Mouse (Mus musculus): ENCODE data around the gene Ppp4r2. TPM values are rescaled to one million over a fixed set of nuclear protein-coding genes. Genes with fewer than 3 reads are reported as not detected.

Ppp4r2 gene
- polyA plus RNA-seq, 1 experiment from 2014 or later = 13.3 TPM

DNA sequence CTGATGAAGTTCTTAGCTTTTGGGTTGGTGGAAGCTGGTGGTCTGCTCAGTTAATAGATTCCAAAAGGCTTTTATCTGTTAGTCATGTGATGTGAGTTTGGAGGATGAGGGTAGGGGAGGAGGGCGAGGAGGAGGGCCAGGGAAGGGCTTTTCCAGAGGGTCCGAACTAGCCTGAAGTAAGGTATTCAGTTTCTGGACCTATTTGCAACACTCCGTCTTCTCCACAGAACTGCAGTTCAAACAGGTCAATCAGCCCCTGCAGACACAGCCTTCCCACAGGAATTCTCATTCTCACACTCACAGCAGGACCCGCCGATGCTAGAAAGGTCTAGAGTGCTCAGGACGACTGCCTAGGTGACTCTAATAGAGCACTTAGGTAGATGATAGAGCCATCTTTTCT, 39.8 kb downstream of the Ppp4r2 start:
- WGBS (ENCODE audit: insufficient replicate concordance) = 60% methylated on average over 6 of the region's 6 CpGs
- Histone ChIP-seq H3K4me3 (no peak overlapping the region), H3K36me3 (peaks cover under 1% of the 10 kb centered on the region; the same call in 1 of the 2 replicates), H3K27me3 (replicated peaks) (no peaks in the 10 kb centered on the region), H3K4me1 (no peaks in the 10 kb centered on the region), H3K4me2 (no peak overlapping the region), H3K9ac (no peak overlapping the region), H3K27ac (no peak overlapping the region), H3K9me3 (replicated peaks) (no peaks in the 10 kb centered on the region)
- no peak for ATAC-seq

DNA sequence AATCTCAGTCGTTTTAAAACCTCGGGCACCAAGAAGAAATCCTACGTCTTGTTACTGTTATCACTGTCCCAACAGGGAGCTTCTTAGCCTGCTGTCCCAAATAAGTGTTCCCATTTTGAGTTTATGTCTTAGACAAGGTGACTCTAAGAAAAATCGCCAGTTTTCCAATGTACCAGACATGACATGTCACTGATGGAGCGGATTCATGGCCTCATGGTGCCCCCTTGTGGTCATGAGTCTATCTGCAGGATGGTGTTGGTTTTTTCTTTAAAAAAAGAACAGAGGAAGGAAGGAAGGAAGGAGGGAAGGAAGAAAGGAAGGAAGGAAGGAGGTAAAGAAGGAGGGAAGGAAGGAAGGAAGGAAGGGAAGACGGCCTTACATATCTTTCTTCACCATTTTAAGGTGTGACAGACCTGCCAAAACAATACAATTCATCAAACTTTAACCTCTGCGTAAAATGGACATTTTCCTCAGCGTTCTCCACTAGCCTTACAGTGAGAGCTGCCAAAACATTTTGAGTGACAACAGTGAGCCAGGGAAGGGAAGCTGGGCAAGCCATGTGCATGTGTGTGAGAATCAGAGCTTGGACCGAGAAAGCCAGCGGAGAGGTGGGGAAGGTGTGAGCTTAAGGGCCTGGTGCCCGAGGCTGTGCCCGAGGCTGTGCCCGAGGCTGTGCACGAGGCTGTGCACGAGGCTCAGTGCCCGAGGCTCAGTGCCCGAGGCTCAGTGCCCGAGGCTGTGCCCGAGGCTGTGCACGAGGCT, 42.6 kb downstream of the Ppp4r2 start:
- ATAC-seq = no peak
- 52% methylated on average over 20 of the region's 20 CpGs for WGBS (ENCODE audit: insufficient replicate concordance)

DNA sequence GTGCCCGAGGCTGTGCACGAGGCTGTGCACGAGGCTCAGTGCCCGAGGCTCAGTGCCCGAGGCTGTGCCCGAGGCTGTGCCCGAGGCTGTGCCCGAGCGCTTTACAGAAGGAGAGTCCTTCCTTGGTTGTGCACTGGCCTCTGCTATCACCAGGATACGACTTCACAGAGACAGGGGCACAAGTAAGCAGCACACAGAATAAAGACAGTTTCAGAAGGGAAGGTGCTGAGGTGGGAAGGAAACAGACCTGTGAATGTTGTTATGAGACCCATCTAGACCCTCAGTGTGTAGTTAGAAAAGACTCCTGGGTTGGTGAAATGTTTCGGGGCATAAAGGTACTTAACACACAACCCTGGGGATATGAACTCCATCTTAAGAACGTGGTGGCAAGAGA, 43.2 kb downstream of the Ppp4r2 start:
- H3K27ac ChIP-seq = no peak overlapping the region
- no peak overlapping the region for H3K4me3 ChIP-seq
- no peak for ATAC-seq
- no peaks in the 10 kb centered on the region for H3K4me1 ChIP-seq
- no peak overlapping the region for H3K4me2 ChIP-seq
- H3K27me3 ChIP-seq (replicated peaks) = 0 out of 2 replicates have a peak, but pooled peaks cover 13% of the 10 kb centered on the region
- H3K9me3 ChIP-seq (replicated peaks) = no peaks in the 10 kb centered on the region
- WGBS (ENCODE audit: insufficient replicate concordance) = 76% methylated on average over 12 of the region's 12 CpGs
- H3K36me3 ChIP-seq = no peaks in the 10 kb centered on the region
- H3K9ac ChIP-seq = no peak overlapping the region

More for the DNA sequence above, 42.6 kb downstream of the Ppp4r2 start:
- no peaks in the 10 kb centered on the region for H3K4me1 ChIP-seq
- no peak overlapping the region for H3K9ac ChIP-seq
- H3K27ac ChIP-seq = no peak overlapping the region
- H3K9me3 ChIP-seq (replicated peaks) = no peaks in the 10 kb centered on the region
- no peak overlapping the region for H3K4me2 ChIP-seq
- 0 out of 2 replicates have a peak, but pooled peaks cover 13% of the 10 kb centered on the region for H3K27me3 ChIP-seq (replicated peaks)
- H3K4me3 ChIP-seq = no peak overlapping the region
- H3K36me3 ChIP-seq = no peaks in the 10 kb centered on the region

DNA sequence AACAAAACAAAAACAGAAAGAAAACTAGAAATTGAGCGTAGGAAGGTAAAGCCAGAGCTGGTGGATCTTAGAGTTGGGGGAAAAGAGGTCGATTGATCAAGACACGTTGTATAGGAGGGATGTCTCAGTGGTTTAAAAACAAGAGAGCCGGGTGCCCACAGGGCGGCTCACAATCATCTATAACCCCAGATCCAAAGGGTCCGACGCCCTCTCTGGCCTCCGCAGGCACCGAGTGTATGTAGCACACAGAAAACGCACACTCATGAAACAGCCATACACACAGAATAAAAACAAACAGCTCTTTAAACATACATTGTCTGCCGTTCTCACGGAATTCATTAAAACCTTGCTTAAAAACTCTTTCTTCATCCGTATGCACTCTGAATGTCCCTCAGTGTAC, 45.1 kb downstream of the Ppp4r2 start:
- Histone ChIP-seq H3K4me2 (no peak overlapping the region), H3K4me3 (no peak overlapping the region), H3K9me3 (replicated peaks) (no peaks in the 10 kb centered on the region), H3K4me1 (peaks cover 6% of the 10 kb centered on the region; the same call in 1 of the 2 replicates), H3K36me3 (no peaks in the 10 kb centered on the region), H3K27me3 (replicated peaks) (0 out of 2 replicates have a peak, but pooled peaks cover 13% of the 10 kb centered on the region), H3K27ac (no peak overlapping the region), H3K9ac (no peak overlapping the region)
- WGBS (ENCODE audit: insufficient replicate concordance) = 75% methylated on average over 13 of the region's 13 CpGs
- ATAC-seq = no peak

DNA sequence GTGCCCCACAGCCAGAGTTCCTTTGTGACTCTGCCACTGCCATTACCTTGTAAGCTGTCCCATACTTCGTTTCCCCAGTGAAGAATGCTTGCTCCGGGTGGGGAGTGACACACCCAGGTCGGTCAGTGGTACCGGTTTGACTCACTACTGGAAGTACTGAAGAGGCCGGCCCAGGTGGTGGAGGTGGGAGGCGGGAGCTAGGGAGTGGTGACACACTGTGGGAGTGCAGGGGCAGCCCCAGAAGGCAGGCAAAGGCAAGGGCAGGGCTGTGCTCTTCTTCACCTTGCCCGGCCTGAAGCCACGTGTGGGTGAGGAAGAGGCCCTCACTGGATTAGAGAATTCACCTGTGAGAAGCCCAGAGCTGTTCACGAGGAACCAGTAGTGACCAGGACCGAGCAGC, 46.2 kb downstream of the Ppp4r2 start:
- Histone ChIP-seq H3K9me3 (replicated peaks) (no peaks in the 10 kb centered on the region), H3K4me2 (no peak overlapping the region), H3K27ac (no peak overlapping the region), H3K9ac (no peak overlapping the region), H3K36me3 (no peaks in the 10 kb centered on the region), H3K4me3 (no peak overlapping the region), H3K27me3 (replicated peaks) (0 out of 2 replicates have a peak, but pooled peaks cover 13% of the 10 kb centered on the region), H3K4me1 (peaks cover 6% of the 10 kb centered on the region; the same call in 1 of the 2 replicates)
- WGBS (ENCODE audit: insufficient replicate concordance) = 31% methylated on average over 10 of the region's 10 CpGs
- no peak for ATAC-seq

DNA sequence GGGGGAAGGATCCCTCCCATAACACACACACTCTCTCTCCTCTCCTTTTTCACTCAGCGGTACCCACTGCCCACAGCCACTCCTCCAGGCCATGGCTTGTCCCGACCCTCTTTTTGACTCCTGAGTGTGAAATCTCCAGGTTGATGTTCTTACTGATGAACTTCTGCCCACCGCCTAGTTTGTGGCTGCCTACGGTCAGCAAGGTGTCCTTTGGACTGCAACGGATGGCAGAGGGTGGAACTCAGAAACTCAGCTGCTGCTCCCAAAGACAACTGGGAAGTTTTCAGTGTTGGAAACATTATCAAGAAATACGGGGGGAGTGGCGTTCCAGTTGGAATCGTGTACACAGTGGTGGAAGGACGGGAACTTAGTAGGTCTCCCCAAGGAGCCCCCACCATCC, 48.2 kb downstream of the Ppp4r2 start:
- Histone ChIP-seq H3K4me2 (no peak overlapping the region), H3K4me1 (peaks cover 6% of the 10 kb centered on the region; the same call in 1 of the 2 replicates), H3K4me3 (no peak overlapping the region), H3K27ac (no peak overlapping the region), H3K9me3 (replicated peaks) (no peaks in the 10 kb centered on the region), H3K27me3 (replicated peaks) (0 out of 2 replicates have a peak, but pooled peaks cover 13% of the 10 kb centered on the region), H3K9ac (no peak overlapping the region), H3K36me3 (no peaks in the 10 kb centered on the region)
- WGBS (ENCODE audit: insufficient replicate concordance) = 70% methylated on average over 9 of the region's 9 CpGs
- no peak for ATAC-seq

DNA sequence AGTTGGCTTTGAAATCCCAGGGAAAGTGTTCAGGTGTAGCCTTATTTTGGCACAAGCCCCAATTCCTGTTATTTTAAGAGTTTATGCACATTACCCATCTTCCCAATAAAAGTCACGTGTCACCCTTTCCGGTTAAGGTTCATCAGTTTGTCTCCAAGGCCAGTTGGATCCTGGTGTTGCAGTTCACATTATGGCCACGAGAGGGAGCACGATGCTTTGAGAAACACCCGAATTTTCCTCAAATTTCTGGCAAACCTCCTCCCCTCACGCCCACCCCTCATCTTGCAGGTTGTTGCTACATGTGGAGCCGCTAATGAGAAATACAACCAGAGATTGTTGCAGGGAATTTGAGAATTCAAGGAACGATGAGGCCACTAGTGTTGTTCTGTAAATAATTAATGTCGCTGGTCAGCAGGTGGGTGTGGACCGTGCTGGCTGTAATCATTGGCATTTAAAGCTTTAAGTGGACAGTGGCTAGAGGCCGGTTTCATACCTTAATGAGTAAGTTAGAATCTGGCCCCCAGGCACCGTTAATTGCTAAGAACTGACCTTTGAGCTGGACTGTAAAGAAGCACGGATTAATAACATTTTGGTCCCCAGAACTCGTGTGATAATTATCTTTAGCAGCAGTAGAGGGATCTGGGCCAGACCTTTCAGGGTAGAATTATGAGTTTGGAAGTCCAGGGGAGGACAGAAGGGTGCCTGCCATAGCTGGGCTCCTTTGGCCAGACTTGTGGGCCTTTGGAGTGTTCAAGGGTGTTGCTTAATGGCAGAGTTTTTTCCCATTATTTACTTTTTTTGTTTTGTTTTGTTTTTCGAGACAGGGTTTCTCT, 49.2 kb downstream of the Ppp4r2 start:
- peak overlapping the region; percentile 29 for H3K4me3 ChIP-seq

DNA sequence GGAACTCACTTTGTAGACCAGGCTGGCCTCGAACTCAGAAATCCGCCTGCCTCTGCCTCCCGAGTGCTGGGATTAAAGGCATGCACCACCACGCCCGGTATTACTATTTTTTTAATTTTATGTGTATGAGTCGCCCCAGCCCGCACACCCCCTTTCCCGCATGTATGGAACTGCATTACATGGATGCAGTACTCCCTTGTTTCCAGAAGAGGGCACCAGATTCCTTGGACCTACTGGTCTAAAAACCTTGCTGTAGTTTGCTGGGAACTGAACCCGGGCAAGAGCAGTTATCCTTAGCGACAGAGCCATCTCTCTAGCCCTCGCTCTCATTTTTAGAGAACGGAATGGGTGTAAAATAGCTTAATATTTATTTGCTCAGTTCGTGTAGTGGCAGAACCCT, 49.8 kb downstream of the Ppp4r2 start:
- WGBS (ENCODE audit: insufficient replicate concordance) = 27% methylated on average over 13 of the region's 13 CpGs
- Histone ChIP-seq H3K4me3 (no peak overlapping the region), H3K4me2 (peak overlapping the region; percentile 49; the same call in 1 of the 2 replicates), H3K27ac (no peak overlapping the region), H3K36me3 (no peaks in the 10 kb centered on the region), H3K27me3 (replicated peaks) (0 out of 2 replicates have a peak, but pooled peaks cover 13% of the 10 kb centered on the region), H3K9ac (no peak overlapping the region), H3K4me1 (peaks cover 6% of the 10 kb centered on the region; the same call in 1 of the 2 replicates), H3K9me3 (replicated peaks) (no peaks in the 10 kb centered on the region)
- ATAC-seq = no peak

More for the DNA sequence above, 49.2 kb downstream of the Ppp4r2 start:
- no peak overlapping the region for H3K9ac ChIP-seq
- no peaks in the 10 kb centered on the region for H3K9me3 ChIP-seq (replicated peaks)
- no peak overlapping the region for H3K27ac ChIP-seq
- H3K4me1 ChIP-seq = peaks cover 6% of the 10 kb centered on the region; the same call in 1 of the 2 replicates
- no peak for ATAC-seq
- WGBS (ENCODE audit: insufficient replicate concordance) = 15% methylated on average over 15 of the region's 15 CpGs
- H3K36me3 ChIP-seq = no peaks in the 10 kb centered on the region
- peak overlapping the region; percentile 49 for H3K4me2 ChIP-seq
- H3K27me3 ChIP-seq (replicated peaks) = 0 out of 2 replicates have a peak, but pooled peaks cover 13% of the 10 kb centered on the region

DNA sequence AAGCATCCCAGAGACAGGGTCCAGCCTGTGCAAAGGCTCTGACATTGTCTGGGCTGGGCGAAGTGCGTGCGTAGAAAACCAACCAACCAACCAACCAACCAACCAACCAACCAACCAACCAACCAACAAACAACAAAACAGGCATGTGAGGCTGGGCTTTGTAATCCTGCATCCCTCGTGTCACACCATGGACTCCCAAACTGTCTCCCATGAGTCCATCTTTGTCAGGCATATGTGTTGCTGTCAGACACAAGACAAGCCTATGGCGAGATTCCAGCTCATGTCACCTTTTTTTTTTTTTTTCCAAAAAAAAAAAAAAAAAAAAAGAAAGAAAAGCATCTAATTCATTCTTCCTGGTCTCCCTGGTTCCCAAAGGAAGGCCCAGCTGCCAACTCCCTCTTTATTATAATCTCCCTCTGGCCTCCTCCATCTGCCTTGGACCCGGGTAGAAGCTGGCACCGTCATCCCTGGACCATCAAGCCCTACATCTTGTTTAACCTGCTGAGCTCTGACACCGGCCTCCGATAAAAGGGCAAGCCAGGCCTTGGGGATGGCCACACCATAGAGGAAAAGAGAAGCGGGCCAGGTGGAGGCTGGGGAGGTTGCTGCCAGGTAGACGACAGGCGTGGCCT, 51.3 kb downstream of the Ppp4r2 start:
- WGBS (ENCODE audit: insufficient replicate concordance) = 75% methylated on average over 12 of the region's 12 CpGs
- peaks cover 6% of the 10 kb centered on the region; the same call in 1 of the 2 replicates for H3K4me1 ChIP-seq
- no peaks in the 10 kb centered on the region for H3K9me3 ChIP-seq (replicated peaks)
- H3K4me3 ChIP-seq = no peak overlapping the region
- no peaks in the 10 kb centered on the region for H3K36me3 ChIP-seq
- no peak overlapping the region for H3K4me2 ChIP-seq
- 0 out of 2 replicates have a peak, but pooled peaks cover 1% of the 10 kb centered on the region for H3K27me3 ChIP-seq (replicated peaks)
- H3K9ac ChIP-seq = no peak overlapping the region
- H3K27ac ChIP-seq = no peak overlapping the region
- no peak for ATAC-seq

DNA sequence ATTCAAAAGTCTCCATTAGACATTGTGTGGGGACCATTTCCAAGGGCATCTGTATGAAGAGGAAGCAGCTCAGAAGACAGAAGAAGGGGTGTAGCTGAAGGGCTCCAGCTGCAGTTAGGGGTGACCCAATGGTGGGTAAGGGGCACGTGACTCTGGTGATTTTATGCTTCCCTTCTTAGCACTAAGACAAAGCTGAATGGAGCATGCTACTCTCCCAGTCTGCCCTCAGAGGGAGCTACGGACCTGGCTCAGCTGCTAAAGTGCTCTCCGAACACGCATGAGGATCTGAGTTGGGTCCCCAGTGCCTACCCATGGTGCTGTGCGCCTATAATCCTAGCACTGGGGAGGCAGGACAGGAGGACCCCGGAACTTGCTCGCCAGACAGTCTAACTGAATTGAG, 52.0 kb downstream of the Ppp4r2 start:
- no peaks in the 10 kb centered on the region for H3K36me3 ChIP-seq
- H3K9ac ChIP-seq = no peak overlapping the region
- 51% methylated on average over 7 of the region's 7 CpGs for WGBS (ENCODE audit: insufficient replicate concordance)
- ATAC-seq = no peak
- H3K27ac ChIP-seq = no peak overlapping the region
- peaks cover 6% of the 10 kb centered on the region; the same call in 1 of the 2 replicates for H3K4me1 ChIP-seq
- H3K4me3 ChIP-seq = no peak overlapping the region
- H3K27me3 ChIP-seq (replicated peaks) = no peaks in the 10 kb centered on the region
- no peaks in the 10 kb centered on the region for H3K9me3 ChIP-seq (replicated peaks)
- no peak overlapping the region for H3K4me2 ChIP-seq

DNA sequence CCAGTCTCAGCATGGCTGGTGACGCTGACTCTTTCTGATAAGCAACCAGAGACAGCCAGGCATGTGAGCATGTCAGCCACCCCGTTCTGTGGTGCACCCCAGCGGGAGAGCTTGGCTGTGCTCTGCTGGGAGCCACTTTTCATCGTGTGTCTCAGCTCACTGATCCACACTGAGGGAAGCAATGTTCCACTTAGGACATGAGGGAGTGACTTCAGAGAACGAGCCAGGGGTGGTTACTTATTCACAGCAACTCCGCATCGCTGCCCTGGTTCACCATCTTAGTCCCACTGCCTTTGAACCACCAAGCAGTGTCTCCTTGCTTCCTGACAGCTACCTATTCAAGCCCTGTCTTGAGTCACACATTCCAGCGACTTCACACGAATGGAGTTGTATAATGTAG, 53.6 kb downstream of the Ppp4r2 start:
- no peak for ATAC-seq
- no peaks in the 10 kb centered on the region for H3K36me3 ChIP-seq
- H3K27me3 ChIP-seq (replicated peaks) = no peaks in the 10 kb centered on the region
- H3K9ac ChIP-seq = no peak overlapping the region
- H3K9me3 ChIP-seq (replicated peaks) = no peaks in the 10 kb centered on the region
- peaks cover 6% of the 10 kb centered on the region; the same call in 1 of the 2 replicates for H3K4me1 ChIP-seq
- H3K4me3 ChIP-seq = no peak overlapping the region
- whole genome bisulfite sequencing (ENCODE audit: insufficient replicate concordance) = 64% methylated on average over 9 of the region's 9 CpGs
- H3K4me2 ChIP-seq = no peak overlapping the region
- H3K27ac ChIP-seq = no peak overlapping the region
